Comparison of ENCODE assay signal across 25 mouse cellular contexts in genomic region chr5:30954556-30954955, GRCm38 (mm10). TPM values are rescaled to one million over a fixed set of nuclear protein-coding genes. Genes with fewer than 3 reads are reported as not detected.
"Had no signal": no experiment of that assay in that cellular context is flagged by ENCODE, and none has a peak within 500 bp of the region (broad histone marks: within the 10 kb centered on the region; RNA-seq: fewer than 3 reads in every experiment).

No protein-coding gene starts in this region.

- ATAC-seq: intestine, embryonic 16.5 days; liver, postnatal 0 days had no signal

- H3K4me2 ChIP-seq: heart, embryonic 11.5 days; heart, embryonic 13.5 days; heart, embryonic 15.5 days; hindbrain, embryonic 13.5 days; hindbrain, embryonic 15.5 days; limb, embryonic 13.5 days; limb, embryonic 15.5 days; liver, embryonic 13.5 days; liver, embryonic 15.5 days had no signal

- H3K27me3 ChIP-seq: heart, embryonic 13.5 days; heart, embryonic 15.5 days; hindbrain, embryonic 13.5 days; hindbrain, embryonic 15.5 days; limb, embryonic 13.5 days; limb, embryonic 15.5 days; liver, embryonic 13.5 days; liver, embryonic 15.5 days had no signal

- H3K4me3 ChIP-seq: heart, adult 2 months; heart, embryonic 13.5 days; heart, embryonic 15.5 days; hindbrain, embryonic 13.5 days; hindbrain, embryonic 15.5 days; limb, embryonic 13.5 days; limb, embryonic 15.5 days; liver, embryonic 13.5 days; liver, embryonic 15.5 days had no signal

- DNase-seq: gastrocnemius, postnatal 14 days; gastrocnemius, postnatal 36 days; heart, adult 2 months; heart, postnatal 14 days; heart, postnatal 36 days; kidney, adult 8-10 months; kidney, postnatal 10 days; kidney, postnatal 25 days; layer of hippocampus, adult 9-11 months; layer of hippocampus, postnatal 36 days; left cerebral cortex, postnatal 4 days; liver, embryonic 13.5 days; liver, postnatal 0 days had no signal

- H3K9me3 ChIP-seq: heart, embryonic 13.5 days; heart, embryonic 15.5 days; hindbrain, embryonic 13.5 days; hindbrain, embryonic 15.5 days; limb, embryonic 13.5 days; limb, embryonic 15.5 days; liver, embryonic 13.5 days; liver, embryonic 15.5 days had no signal

- H3K27ac ChIP-seq: heart, adult 2 months; heart, embryonic 13.5 days; heart, embryonic 15.5 days; hindbrain, embryonic 13.5 days; hindbrain, embryonic 15.5 days; hindbrain, postnatal 0 days; limb, embryonic 13.5 days; limb, embryonic 15.5 days; liver, embryonic 13.5 days; liver, embryonic 15.5 days had no signal

- H3K9ac ChIP-seq: heart, embryonic 13.5 days; heart, embryonic 15.5 days; hindbrain, embryonic 13.5 days; hindbrain, embryonic 15.5 days; limb, embryonic 13.5 days; limb, embryonic 15.5 days; liver, embryonic 13.5 days; liver, embryonic 15.5 days; liver, postnatal 0 days had no signal

RNA-seq across cellular contexts. Expression of gene Tcf23, which starts 13.9 kb away (rescaled TPM):
- polyA plus RNA-seq: hindbrain, embryonic 11.5 days; hindbrain, embryonic 13.5 days; hindbrain, embryonic 15.5 days; limb, embryonic 11.5 days; limb, embryonic 13.5 days had no signal
